Mouse (Mus musculus) gastrocnemius, postnatal 4 days (tissue): Measurements from ENCODE around the gene Gadd45b. TPM values are rescaled to one million over a fixed set of nuclear protein-coding genes. Genes with fewer than 3 reads are reported as not detected.

Experiments used
- DNase-seq, 2 experiments: peaks; one replicate each; pipeline ENCODE4 v3.0.0; 2021 to 2022; ENCODE audit warnings: low spot score in 2 of 2, mixed read lengths in 2 of 2
- total RNA-seq, 2 experiments: library from RNA; stranded (reverse); gene quantifications; 2 replicates each; pipeline ENCODE4 v1.2.3; 2021

Gadd45b gene
- total RNA-seq, 2 experiments from 2014 or later: 13.5 to 16.3 TPM

DNA sequence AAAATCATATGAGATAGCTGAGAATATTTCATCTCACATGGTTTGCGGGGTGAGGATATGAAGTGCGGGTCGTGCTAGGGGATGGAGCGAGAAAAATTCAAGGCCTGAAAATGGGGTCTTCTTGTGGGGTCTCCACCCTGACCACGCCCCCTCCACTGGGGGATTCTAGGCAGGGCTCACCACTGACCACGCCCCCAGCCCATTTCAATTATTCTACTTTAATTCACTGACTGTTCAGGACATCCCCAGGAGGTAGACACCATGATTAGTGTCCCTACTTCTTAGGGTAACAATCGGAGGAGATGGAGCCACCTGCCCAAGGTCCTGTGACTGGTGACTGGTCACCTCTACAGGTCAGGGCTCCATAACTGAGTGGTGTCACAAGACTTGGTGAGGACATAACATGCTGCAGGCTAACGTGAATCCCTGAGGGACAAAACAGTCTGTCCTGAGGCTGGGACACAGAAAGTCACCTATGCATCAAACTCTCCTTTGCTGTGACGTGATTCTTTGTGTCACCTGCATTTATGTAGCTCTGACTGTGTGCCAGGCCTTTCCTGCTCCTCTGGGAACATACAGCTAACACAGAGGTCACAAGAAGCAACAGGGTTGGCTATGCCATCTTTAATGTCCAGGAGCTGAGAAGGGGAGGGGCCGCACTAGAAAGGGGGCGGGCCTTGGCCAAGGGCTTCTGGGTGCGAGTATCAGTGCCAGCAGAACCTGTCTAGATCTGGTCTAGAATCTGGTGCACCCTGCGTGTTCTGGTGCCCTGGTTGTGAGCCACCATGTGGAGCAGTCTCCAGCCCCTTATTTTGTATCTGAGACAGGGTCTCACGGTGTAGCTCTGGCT is 4.5 kb downstream of the Gadd45b start:
- no peak for DNase-seq

DNA sequence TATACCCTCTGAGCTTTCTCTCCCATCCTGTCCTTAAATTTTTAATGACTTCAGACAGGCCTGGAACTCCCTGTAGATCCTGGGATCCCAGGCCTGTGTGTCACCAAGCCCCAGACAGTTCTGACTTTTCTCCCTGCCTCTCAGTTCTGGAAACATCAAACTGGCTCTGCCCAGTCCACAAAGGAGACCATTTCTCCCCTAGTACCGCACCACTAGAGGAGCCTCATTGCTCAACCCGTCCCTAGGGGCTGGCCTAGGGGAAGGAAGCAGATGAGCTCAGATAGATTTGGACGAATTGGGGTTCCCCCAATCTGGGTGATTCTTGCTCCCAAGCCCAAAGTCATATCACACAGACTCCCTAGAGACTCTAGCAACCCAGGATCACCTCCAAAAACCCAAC is 5.4 kb downstream of the Gadd45b start:
- DNase-seq: no peak

GRCm38 (mm10) chr10:80935698-80936097 is 5.8 kb downstream of the Gadd45b start:
- DNase-seq: no peak

GRCm38 (mm10) chr10:80936135-80936809 is 6.4 kb downstream of the Gadd45b start:
- DNase-seq: peak in 1 of 2 experiments; percentile 77

- DNase-seq: no peak
Measured at GRCm38 (mm10) chr10:80936810-80937164, 6.9 kb downstream of the Gadd45b start.

- peak in 1 of 2 experiments; percentile 54 for DNase-seq
Measured at GRCm38 (mm10) chr10:80937646-80938045, 7.8 kb downstream of the Gadd45b start.

GRCm38 (mm10) chr10:80938831-80939550 is 9.1 kb downstream of the Gadd45b start:
- peak in 1 of 2 experiments; percentile 39 for DNase-seq

DNA sequence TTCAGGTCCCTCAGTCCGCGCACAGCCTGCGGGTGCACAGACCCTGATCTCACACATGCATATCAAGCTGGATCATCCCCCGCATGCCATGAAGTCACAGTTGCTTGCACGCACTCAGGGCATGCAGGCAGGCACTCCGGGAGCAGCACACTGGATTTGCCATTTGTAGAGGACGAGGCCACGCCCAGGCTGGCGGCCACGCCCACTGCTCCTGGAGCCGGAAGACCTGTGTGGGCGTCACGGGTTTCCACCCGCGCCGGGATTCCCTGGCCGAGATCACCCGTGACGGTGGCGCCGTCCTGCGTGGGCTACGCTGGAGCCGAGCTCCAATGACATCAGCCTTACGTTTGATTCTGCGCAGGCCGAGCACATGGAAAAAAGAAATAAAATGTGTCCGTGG is 9.8 kb downstream of the Gadd45b start:
- peak in 1 of 2 experiments; percentile 79 for DNase-seq

- peak in 1 of 2 experiments; percentile 56 for DNase-seq
Measured at GRCm38 (mm10) chr10:80940320-80940987, 10.6 kb downstream of the Gadd45b start.

GRCm38 (mm10) chr10:80940988-80941347 is 11.1 kb downstream of the Gadd45b start:
- DNase-seq: no peak

- DNase-seq: no peak
Measured at GRCm38 (mm10) chr10:80942919-80943318, 13.0 kb downstream of the Gadd45b start.

- no peak for DNase-seq
Measured at GRCm38 (mm10) chr10:80943701-80944100, 13.8 kb downstream of the Gadd45b start.

DNA sequence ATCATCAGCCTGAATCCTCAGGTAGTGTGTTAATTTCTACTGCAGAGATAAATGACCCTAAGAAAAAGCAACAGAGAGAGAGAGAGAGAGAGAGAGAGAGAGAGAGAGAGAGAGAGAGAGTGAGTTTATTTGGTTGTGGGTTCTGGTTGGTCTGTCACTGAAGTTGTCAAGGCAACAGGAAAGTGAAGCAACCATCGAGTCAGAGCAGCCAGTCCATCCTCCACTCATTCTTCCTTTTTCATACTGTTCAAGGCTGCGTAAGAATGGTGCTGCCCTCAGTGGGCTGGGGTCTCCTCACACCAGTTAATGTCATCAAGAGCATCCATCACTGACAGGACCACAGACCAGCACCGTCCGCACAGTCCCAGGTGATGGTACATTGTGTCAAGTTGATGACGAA is 14.4 kb downstream of the Gadd45b start:
- DNase-seq: no peak

DNA sequence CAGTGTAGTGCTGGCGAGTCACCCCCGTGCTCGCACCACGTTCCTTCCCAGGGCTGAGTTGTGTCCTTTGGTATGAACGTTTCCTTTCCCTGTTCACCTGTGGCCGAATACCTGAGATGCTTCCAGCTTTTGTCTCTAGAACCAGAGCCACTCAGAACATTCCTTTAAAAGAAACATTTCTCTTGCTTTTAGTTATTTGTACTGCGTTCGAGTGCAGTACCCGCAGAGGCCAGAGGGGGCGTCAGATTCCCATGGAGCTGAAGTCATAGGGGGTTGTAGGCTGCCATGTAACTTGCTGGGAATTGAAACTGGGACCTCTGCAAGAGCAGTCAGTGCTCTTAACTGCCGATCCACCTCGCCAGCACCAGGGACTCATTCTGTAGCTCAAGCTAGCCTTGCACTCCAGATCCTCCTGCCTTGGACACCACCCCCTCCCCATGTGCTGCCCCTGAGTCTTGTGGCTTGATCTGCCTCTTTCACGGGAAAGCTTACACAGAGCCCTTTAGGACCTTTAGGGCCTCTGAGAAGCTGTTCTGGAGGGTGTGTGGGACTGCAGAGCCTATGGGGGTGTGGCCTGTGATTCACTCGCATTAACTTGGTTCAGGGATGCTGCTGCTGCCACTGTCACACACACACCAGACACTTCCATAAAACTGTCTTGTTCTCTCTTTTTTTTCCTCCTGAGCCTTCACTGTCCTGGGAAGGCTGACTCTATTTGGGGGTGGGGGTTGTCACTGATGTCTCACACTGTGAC is 17.0 kb downstream of the Gadd45b start:
- no peak for DNase-seq

DNA sequence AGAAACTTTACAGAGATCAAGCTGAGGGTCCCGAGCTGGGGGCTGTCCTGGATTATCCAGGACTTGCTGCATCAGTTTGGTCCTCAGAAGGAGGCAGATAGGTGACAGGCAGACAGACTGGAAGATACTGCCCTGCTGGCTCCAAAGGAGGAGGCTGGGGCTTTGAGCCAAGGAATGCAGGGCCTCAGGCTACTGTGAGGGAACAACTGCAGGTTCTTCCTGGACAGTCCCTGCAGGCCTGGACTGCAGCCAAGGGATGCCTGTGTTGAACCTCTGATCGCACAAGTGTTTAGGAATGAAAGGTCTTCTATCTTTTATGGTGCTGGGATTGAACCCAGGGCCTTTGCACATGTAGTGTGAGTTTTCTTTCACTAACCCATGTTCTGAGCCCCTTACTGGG is 17.9 kb downstream of the Gadd45b start:
- no peak for DNase-seq

- no peak for DNase-seq
Measured at GRCm38 (mm10) chr10:80948570-80948969, 18.7 kb downstream of the Gadd45b start.

DNA sequence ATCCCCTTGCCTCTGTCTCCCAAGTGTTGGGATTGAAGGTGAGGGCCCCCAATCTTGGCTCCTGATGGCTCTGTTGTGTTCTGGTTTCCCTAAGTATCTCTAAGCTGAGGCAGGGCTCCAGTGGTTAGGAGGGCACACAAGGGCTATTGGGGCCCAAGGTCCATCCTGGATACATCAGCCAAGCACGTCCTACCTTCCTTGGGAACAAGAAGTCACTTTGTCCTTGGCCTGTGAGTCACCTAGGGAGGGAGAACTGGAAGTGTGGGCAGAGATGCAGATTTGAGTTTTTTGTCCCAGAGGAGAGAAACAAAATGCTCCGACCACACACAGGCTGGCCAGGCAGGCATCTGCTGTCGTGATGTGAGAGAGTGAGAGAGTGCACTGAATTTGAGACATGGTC is 19.2 kb downstream of the Gadd45b start:
- no peak for DNase-seq

GRCm38 (mm10) chr10:80950314-80950713 is 20.4 kb downstream of the Gadd45b start:
- DNase-seq: no peak

DNA sequence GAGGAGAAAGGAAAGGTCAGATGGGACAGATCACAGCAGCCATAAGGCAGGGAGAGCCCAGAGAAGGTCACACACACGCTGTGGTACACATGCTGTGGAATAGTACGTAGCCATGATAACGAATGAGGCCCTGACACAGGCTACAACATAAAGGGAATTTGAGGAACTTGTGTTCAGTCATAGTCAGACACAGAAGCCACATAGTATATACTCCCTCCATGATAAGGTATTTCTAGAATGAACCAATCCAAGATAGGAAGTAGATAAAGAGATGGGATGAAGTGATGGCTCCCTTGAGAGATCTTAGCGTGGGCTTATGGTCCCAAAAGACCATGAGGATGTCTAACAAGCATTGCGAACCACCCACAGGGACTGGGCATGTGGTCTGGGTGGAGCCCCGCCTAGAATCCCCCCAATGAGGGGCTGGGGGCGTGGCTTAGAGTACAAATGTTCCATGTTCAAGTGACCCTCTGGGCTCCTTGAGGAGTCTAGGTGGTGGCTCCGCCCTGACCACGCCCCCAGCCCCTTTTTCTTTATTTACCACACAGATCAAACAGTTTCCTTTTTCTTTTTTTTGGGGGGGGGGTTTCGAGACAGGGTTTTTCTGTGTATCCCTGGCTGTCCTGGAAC is 22.0 kb downstream of the Gadd45b start:
- no peak for DNase-seq

GRCm38 (mm10) chr10:80952449-80952848 is 22.6 kb downstream of the Gadd45b start:
- no peak for DNase-seq
